Mouse (Mus musculus): Measurements from ENCODE around the gene Cdh4. TPM values are rescaled to one million over a fixed set of nuclear protein-coding genes. Genes with fewer than 3 reads are reported as not detected.

Cdh4 gene
- polyA plus RNA-seq, 1 experiment: 9.3 TPM

- WGBS: 91% methylated on average over 2 of the region's 2 CpGs
- TF ChIP-seq POLR2A (IDR thresholded peaks at IDR 0.05; ENCODE audit: borderline replicate concordance, insufficient read depth, low read length) (no peak), CTCF (IDR thresholded peaks at IDR 0.05; ENCODE audit: borderline replicate concordance, insufficient read depth, low read depth, low read length) (peak; percentile 23; the same call in 1 of the 2 replicates)
- Histone ChIP-seq H3K27ac (ENCODE audit: insufficient read depth, low read length) (no peak overlapping the region), H3K27me3 (ENCODE audit: control insufficient read depth, insufficient read depth, low read length) (no peaks in the 10 kb centered on the region), H3K4me1 (ENCODE audit: control insufficient read depth, insufficient read depth, low read length) (peaks cover 46% of the 10 kb centered on the region), H3K4me3 (replicated peaks; ENCODE audit: insufficient read depth, low read depth, low read length) (no peak overlapping the region)
- DNase-seq: peak in 1 of 2 experiments; percentile 25
These were observed 322.2 kb downstream of the Cdh4 start for GRCm38 (mm10) chr2:179764460-179764859.

- peaks cover 31% of the 10 kb centered on the region for H3K4me1 ChIP-seq (ENCODE audit: control insufficient read depth, insufficient read depth, low read length)
- no peak overlapping the region for H3K4me3 ChIP-seq (replicated peaks; ENCODE audit: insufficient read depth, low read depth, low read length)
- TF ChIP-seq POLR2A (IDR thresholded peaks at IDR 0.05; ENCODE audit: borderline replicate concordance, insufficient read depth, low read length): no peak
- TF ChIP-seq CTCF (IDR thresholded peaks at IDR 0.05; ENCODE audit: borderline replicate concordance, insufficient read depth, low read depth, low read length): no peak
- H3K27ac ChIP-seq (ENCODE audit: insufficient read depth, low read length): no peak overlapping the region
- 70% methylated on average over 16 of the region's 16 CpGs for WGBS
- no peak for DNase-seq
- H3K27me3 ChIP-seq (ENCODE audit: control insufficient read depth, insufficient read depth, low read length): no peaks in the 10 kb centered on the region
These were observed 324.7 kb downstream of the Cdh4 start for GRCm38 (mm10) chr2:179766664-179767526.

- 71% methylated on average over 9 of the region's 9 CpGs for WGBS
- Histone ChIP-seq H3K4me1 (ENCODE audit: control insufficient read depth, insufficient read depth, low read length) (peaks cover 25% of the 10 kb centered on the region), H3K4me3 (replicated peaks; ENCODE audit: insufficient read depth, low read depth, low read length) (no peak overlapping the region), H3K27me3 (ENCODE audit: control insufficient read depth, insufficient read depth, low read length) (no peaks in the 10 kb centered on the region), H3K27ac (ENCODE audit: insufficient read depth, low read length) (no peak overlapping the region)
- no peak for TF ChIP-seq POLR2A (IDR thresholded peaks at IDR 0.05; ENCODE audit: borderline replicate concordance, insufficient read depth, low read length)
- no peak for TF ChIP-seq CTCF (IDR thresholded peaks at IDR 0.05; ENCODE audit: borderline replicate concordance, insufficient read depth, low read depth, low read length)
- DNase-seq: no peak
These were observed 325.3 kb downstream of the Cdh4 start for GRCm38 (mm10) chr2:179767527-179767849.

DNA sequence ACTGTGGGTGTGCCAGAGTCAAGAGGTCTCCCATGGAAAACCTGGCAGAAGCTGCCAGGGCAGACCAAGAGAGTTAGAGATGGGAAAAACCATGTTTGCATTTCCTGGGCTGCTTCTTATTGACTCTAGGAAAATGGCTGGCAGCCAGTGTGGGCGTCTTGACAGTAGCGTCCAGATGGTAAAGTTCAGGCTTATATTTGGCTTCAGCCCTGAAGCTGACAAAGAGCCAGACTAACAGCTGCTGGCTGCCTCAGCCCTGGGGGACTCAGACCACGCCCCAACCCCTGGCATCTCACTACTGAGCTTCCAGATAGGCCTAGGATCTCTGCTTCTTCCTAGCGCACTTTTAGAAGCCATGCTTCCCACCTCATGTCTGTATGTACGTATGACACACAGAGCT is 326.9 kb downstream of the Cdh4 start:
- Histone ChIP-seq H3K27me3 (ENCODE audit: control insufficient read depth, insufficient read depth, low read length) (no peaks in the 10 kb centered on the region), H3K27ac (ENCODE audit: insufficient read depth, low read length) (no peak overlapping the region), H3K4me3 (replicated peaks; ENCODE audit: insufficient read depth, low read depth, low read length) (no peak overlapping the region), H3K4me1 (ENCODE audit: control insufficient read depth, insufficient read depth, low read length) (peaks cover 17% of the 10 kb centered on the region)
- no peak for TF ChIP-seq POLR2A (IDR thresholded peaks at IDR 0.05; ENCODE audit: borderline replicate concordance, insufficient read depth, low read length)
- no peak for TF ChIP-seq CTCF (IDR thresholded peaks at IDR 0.05; ENCODE audit: borderline replicate concordance, insufficient read depth, low read depth, low read length)
- DNase-seq: peak in 1 of 2 experiments; percentile 41
- WGBS: 43% methylated on average over 5 of the region's 5 CpGs

DNA sequence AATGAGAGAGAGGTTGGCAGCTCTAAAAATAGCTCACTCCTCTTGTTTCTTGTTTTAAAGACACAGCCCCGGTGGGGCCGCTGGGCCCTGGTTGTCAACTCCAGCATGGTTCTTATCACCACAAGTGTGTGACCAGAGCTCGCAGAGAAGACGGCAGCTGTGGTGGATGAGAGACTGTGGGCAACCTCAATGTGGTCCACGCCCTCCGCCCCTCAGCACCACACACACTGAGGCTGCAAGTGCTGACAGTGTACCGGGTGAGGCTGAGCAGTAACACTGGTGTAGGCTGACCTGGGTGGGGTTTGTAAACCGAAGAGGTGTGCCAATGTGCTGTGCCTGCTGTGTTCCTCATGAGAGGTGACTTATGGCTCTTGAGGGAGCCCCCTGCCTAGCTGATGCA is 327.7 kb downstream of the Cdh4 start:
- no peak for TF ChIP-seq POLR2A (IDR thresholded peaks at IDR 0.05; ENCODE audit: borderline replicate concordance, insufficient read depth, low read length)
- TF ChIP-seq CTCF (IDR thresholded peaks at IDR 0.05; ENCODE audit: borderline replicate concordance, insufficient read depth, low read depth, low read length): no peak
- Histone ChIP-seq H3K4me3 (replicated peaks; ENCODE audit: insufficient read depth, low read depth, low read length) (no peak overlapping the region), H3K27me3 (ENCODE audit: control insufficient read depth, insufficient read depth, low read length) (no peaks in the 10 kb centered on the region), H3K27ac (ENCODE audit: insufficient read depth, low read length) (no peak overlapping the region), H3K4me1 (ENCODE audit: control insufficient read depth, insufficient read depth, low read length) (peaks cover 20% of the 10 kb centered on the region)
- 86% methylated on average over 8 of the region's 8 CpGs for WGBS
- no peak for DNase-seq

GRCm38 (mm10) chr2:179774440-179775110 is 332.3 kb downstream of the Cdh4 start:
- peaks cover 27% of the 10 kb centered on the region for H3K4me1 ChIP-seq (ENCODE audit: control insufficient read depth, insufficient read depth, low read length)
- peak overlapping the region; percentile 19; the same call in 1 of the 2 replicates for H3K27ac ChIP-seq (ENCODE audit: insufficient read depth, low read length)
- peak; percentile 74 to 84 for DNase-seq
- TF ChIP-seq POLR2A (IDR thresholded peaks at IDR 0.05; ENCODE audit: borderline replicate concordance, insufficient read depth, low read length) (no peak), CTCF (IDR thresholded peaks at IDR 0.05; ENCODE audit: borderline replicate concordance, insufficient read depth, low read depth, low read length) (no peak)
- H3K4me3 ChIP-seq (replicated peaks; ENCODE audit: insufficient read depth, low read depth, low read length): no peak overlapping the region
- no peaks in the 10 kb centered on the region for H3K27me3 ChIP-seq (ENCODE audit: control insufficient read depth, insufficient read depth, low read length)
- WGBS: 8% methylated on average over 13 of the region's 13 CpGs

- H3K4me1 ChIP-seq (ENCODE audit: control insufficient read depth, insufficient read depth, low read length): peaks cover 23% of the 10 kb centered on the region
- peak; percentile 64 to 77 for DNase-seq
- no peak for TF ChIP-seq CTCF (IDR thresholded peaks at IDR 0.05; ENCODE audit: borderline replicate concordance, insufficient read depth, low read depth, low read length)
- no peak for TF ChIP-seq POLR2A (IDR thresholded peaks at IDR 0.05; ENCODE audit: borderline replicate concordance, insufficient read depth, low read length)
- H3K27me3 ChIP-seq (ENCODE audit: control insufficient read depth, insufficient read depth, low read length): no peaks in the 10 kb centered on the region
- H3K4me3 ChIP-seq (replicated peaks; ENCODE audit: insufficient read depth, low read depth, low read length): no peak overlapping the region
- 35% methylated on average over 10 of the region's 10 CpGs for WGBS
- H3K27ac ChIP-seq (ENCODE audit: insufficient read depth, low read length): no peak overlapping the region
These were observed 333.9 kb downstream of the Cdh4 start for GRCm38 (mm10) chr2:179775999-179776705.

Measured in cerebellum, adult 2 months (tissue).